Comparison of ENCODE assay signal across 10 mouse cellular contexts in genomic region chr7:45025601-45026220, GRCm38 (mm10). TPM values are rescaled to one million over a fixed set of nuclear protein-coding genes. Genes with fewer than 3 reads are reported as not detected.
DNase-seq lines count a peak whose midpoint lies in the region; ATAC-seq and TF ChIP-seq lines count a peak whose summit lies in the region.
"Had no signal": no experiment of that assay in that cellular context is flagged by ENCODE, and none has a peak within 500 bp of the region (broad histone marks: within the 10 kb centered on the region; RNA-seq: fewer than 3 reads in every experiment).

No protein-coding gene starts in this region.

- H3K9ac ChIP-seq in forebrain, embryonic 15.5 days (replicated peaks) = no peak overlapping the region
- no peak overlapping the region for H3K9ac ChIP-seq in forebrain, embryonic 11.5 days (ENCODE audit: low read length)
- H3K9ac ChIP-seq in liver, embryonic 13.5 days = no peak overlapping the region
- H3K9ac ChIP-seq in liver, embryonic 11.5 days (ENCODE audit: low read depth, low read length) = no peak overlapping the region
- no peak overlapping the region for H3K9ac ChIP-seq in embryonic facial prominence, embryonic 15.5 days
- no peak overlapping the region for H3K9ac ChIP-seq in stomach, embryonic 15.5 days
- no peak overlapping the region for H3K9ac ChIP-seq in lung, postnatal 0 days (replicated peaks; ENCODE audit: low read depth)
- H3K9ac ChIP-seq: liver, embryonic 15.5 days had no signal

- no peak overlapping the region for H3K4me3 ChIP-seq in forebrain, embryonic 15.5 days
- no peak overlapping the region for H3K4me3 ChIP-seq in forebrain, embryonic 11.5 days (ENCODE audit: low read depth, low read length)
- no peak overlapping the region for H3K4me3 ChIP-seq in liver, embryonic 13.5 days (replicated peaks)
- H3K4me3 ChIP-seq in liver, embryonic 11.5 days (ENCODE audit: low read depth, low read length) = no peak overlapping the region
- no peak overlapping the region for H3K4me3 ChIP-seq in embryonic facial prominence, embryonic 15.5 days (replicated peaks)
- H3K4me3 ChIP-seq in stomach, embryonic 15.5 days (replicated peaks) = no peak overlapping the region
- H3K4me3 ChIP-seq in lung, postnatal 0 days (ENCODE audit: low read depth, low read length) = no peak overlapping the region
- H3K4me3 ChIP-seq: liver, embryonic 15.5 days had no signal

- no peaks in the 10 kb centered on the region for H3K27me3 ChIP-seq in forebrain, embryonic 15.5 days
- no peaks in the 10 kb centered on the region for H3K27me3 ChIP-seq in forebrain, embryonic 11.5 days (ENCODE audit: control insufficient read depth, insufficient read depth, low read length)
- peaks cover 6% of the 10 kb centered on the region; the same call in 1 of the 2 replicates for H3K27me3 ChIP-seq in liver, embryonic 13.5 days
- H3K27me3 ChIP-seq in liver, embryonic 11.5 days (replicated peaks; ENCODE audit: control insufficient read depth, insufficient read depth, low read length) = 0 out of 2 replicates have a peak, but pooled peaks cover 3% of the 10 kb centered on the region
- no peaks in the 10 kb centered on the region for H3K27me3 ChIP-seq in embryonic facial prominence, embryonic 15.5 days
- H3K27me3 ChIP-seq in stomach, embryonic 15.5 days (replicated peaks) = no peaks in the 10 kb centered on the region
- no peaks in the 10 kb centered on the region for H3K27me3 ChIP-seq in lung, postnatal 0 days (replicated peaks; ENCODE audit: insufficient read depth, low read length)

- H3K27ac ChIP-seq in forebrain, embryonic 15.5 days (replicated peaks) = peak overlapping the region; percentile 47
- no peak overlapping the region for H3K27ac ChIP-seq in forebrain, embryonic 11.5 days (ENCODE audit: low read depth, low read length)
- H3K27ac ChIP-seq in liver, embryonic 13.5 days = 0 out of 2 replicates have a peak overlapping the region, but pooled peaks have one; percentile 10
- H3K27ac ChIP-seq in liver, embryonic 11.5 days (ENCODE audit: low read depth, low read length) = no peak overlapping the region
- peak overlapping the region; percentile 44; the same call in 1 of the 2 replicates for H3K27ac ChIP-seq in embryonic facial prominence, embryonic 15.5 days (replicated peaks)
- peak overlapping the region; percentile 12; the same call in 1 of the 2 replicates for H3K27ac ChIP-seq in stomach, embryonic 15.5 days
- H3K27ac ChIP-seq in lung, postnatal 0 days (ENCODE audit: low read length) = no peak overlapping the region
- H3K27ac ChIP-seq: liver, embryonic 15.5 days had no signal

- H3K4me2 ChIP-seq in forebrain, embryonic 15.5 days (replicated peaks) = no peak overlapping the region
- no peak overlapping the region for H3K4me2 ChIP-seq in forebrain, embryonic 11.5 days (ENCODE audit: low read depth, low read length, severe bottlenecking)
- H3K4me2 ChIP-seq in liver, embryonic 13.5 days = no peak overlapping the region
- no peak overlapping the region for H3K4me2 ChIP-seq in liver, embryonic 11.5 days
- H3K4me2 ChIP-seq in embryonic facial prominence, embryonic 15.5 days (replicated peaks) = no peak overlapping the region
- no peak overlapping the region for H3K4me2 ChIP-seq in stomach, embryonic 15.5 days
- no peak overlapping the region for H3K4me2 ChIP-seq in lung, postnatal 0 days (replicated peaks; ENCODE audit: low read depth, low read length)
- H3K4me2 ChIP-seq: liver, embryonic 15.5 days had no signal

- 75% methylated on average over 8 of the region's 8 CpGs for WGBS in forebrain, embryonic 15.5 days
- WGBS in forebrain, embryonic 11.5 days = 84% methylated on average over 8 of the region's 8 CpGs
- WGBS in liver, embryonic 13.5 days (ENCODE audit: insufficient replicate concordance) = 57% methylated on average over 8 of the region's 8 CpGs
- 68% methylated on average over 8 of the region's 8 CpGs for WGBS in liver, embryonic 11.5 days
- WGBS in embryonic facial prominence, embryonic 15.5 days = 59% methylated on average over 8 of the region's 8 CpGs
- 66% methylated on average over 8 of the region's 8 CpGs for whole genome bisulfite sequencing in stomach, embryonic 15.5 days
- WGBS in lung, postnatal 0 days = 61% methylated on average over 8 of the region's 8 CpGs

- TF ChIP-seq EP300 in lung, postnatal 0 days (IDR thresholded peaks at IDR 0.05) = no peak

- no peak for ATAC-seq in forebrain, embryonic 15.5 days (replicated peaks)
- ATAC-seq in forebrain, embryonic 11.5 days (replicated peaks; ENCODE audit: low FRiP score) = no peak
- ATAC-seq in liver, embryonic 13.5 days (ENCODE audit: low read depth) = no peak
- ATAC-seq in liver, embryonic 11.5 days (replicated peaks; ENCODE audit: low FRiP score) = no peak
- no peak for ATAC-seq in embryonic facial prominence, embryonic 15.5 days (ENCODE audit: insufficient number of reproducible peaks, low FRiP score, low TSS enrichment, low read depth)
- no peak for ATAC-seq in stomach, embryonic 15.5 days (ENCODE audit: insufficient read depth, low FRiP score, low read depth)
- no peak for ATAC-seq in lung, postnatal 0 days

- DNase-seq in forebrain, embryonic 11.5 days (ENCODE audit: low spot score) = no peak
- no peak for DNase-seq in liver, embryonic 13.5 days
- DNase-seq in liver, embryonic 11.5 days (ENCODE audit: low spot score) = no peak
- no peak for DNase-seq in right cerebral cortex, postnatal 10 days (ENCODE audit: low spot score in 2 of 2)
- DNase-seq in lung, postnatal 0 days (ENCODE audit: low spot score) = no peak
- DNase-seq: cerebellum, adult 18-20 months had no signal

- H3K4me1 ChIP-seq in forebrain, embryonic 15.5 days = no peaks in the 10 kb centered on the region
- no peaks in the 10 kb centered on the region for H3K4me1 ChIP-seq in forebrain, embryonic 11.5 days (replicated peaks; ENCODE audit: control insufficient read depth, insufficient read depth, low read length)
- peaks cover 18% of the 10 kb centered on the region for H3K4me1 ChIP-seq in liver, embryonic 13.5 days (replicated peaks)
- H3K4me1 ChIP-seq in liver, embryonic 11.5 days (replicated peaks; ENCODE audit: control insufficient read depth, insufficient read depth, low read length) = no peaks in the 10 kb centered on the region; the same call in 1 of the 2 replicates
- H3K4me1 ChIP-seq in embryonic facial prominence, embryonic 15.5 days = peaks cover 13% of the 10 kb centered on the region; the same call in 1 of the 2 replicates
- H3K4me1 ChIP-seq in stomach, embryonic 15.5 days = peaks cover 8% of the 10 kb centered on the region; the same call in 1 of the 2 replicates
- H3K4me1 ChIP-seq in lung, postnatal 0 days (ENCODE audit: insufficient read depth, low read depth, low read length) = no peaks in the 10 kb centered on the region

- peaks cover 39% of the 10 kb centered on the region for H3K36me3 ChIP-seq in forebrain, embryonic 15.5 days
- H3K36me3 ChIP-seq in forebrain, embryonic 11.5 days (ENCODE audit: control insufficient read depth, insufficient read depth, low read length) = peaks cover 23% of the 10 kb centered on the region
- peaks cover 35% of the 10 kb centered on the region for H3K36me3 ChIP-seq in liver, embryonic 13.5 days
- H3K36me3 ChIP-seq in liver, embryonic 11.5 days (ENCODE audit: control insufficient read depth, insufficient read depth, low read length) = peaks cover 27% of the 10 kb centered on the region
- H3K36me3 ChIP-seq in embryonic facial prominence, embryonic 15.5 days = peaks cover 41% of the 10 kb centered on the region
- H3K36me3 ChIP-seq in stomach, embryonic 15.5 days = peaks cover 35% of the 10 kb centered on the region
- peaks cover 34% of the 10 kb centered on the region for H3K36me3 ChIP-seq in lung, postnatal 0 days (ENCODE audit: insufficient read depth, low read length)

- H3K9me3 ChIP-seq in forebrain, embryonic 15.5 days = no peaks in the 10 kb centered on the region
- no peaks in the 10 kb centered on the region for H3K9me3 ChIP-seq in forebrain, embryonic 11.5 days (ENCODE audit: control insufficient read depth, low read length)
- H3K9me3 ChIP-seq in liver, embryonic 13.5 days (replicated peaks) = no peaks in the 10 kb centered on the region
- H3K9me3 ChIP-seq in liver, embryonic 11.5 days (ENCODE audit: control insufficient read depth, low read length) = no peaks in the 10 kb centered on the region
- no peaks in the 10 kb centered on the region for H3K9me3 ChIP-seq in embryonic facial prominence, embryonic 15.5 days (replicated peaks)
- no peaks in the 10 kb centered on the region for H3K9me3 ChIP-seq in stomach, embryonic 15.5 days
- H3K9me3 ChIP-seq in lung, postnatal 0 days (ENCODE audit: low read length) = no peaks in the 10 kb centered on the region
- H3K9me3 ChIP-seq: liver, embryonic 15.5 days had no signal

- no peak for TF ChIP-seq CTCF in lung, postnatal 0 days (IDR thresholded peaks at IDR 0.05)

RNA-seq across cellular contexts. Expression of gene Rras, which starts 8.0 kb away (rescaled TPM):
- polyA plus RNA-seq in forebrain, embryonic 15.5 days (2015; fragmentation: Nextera tagmentation; extraction: Ambion mirVana) = 10.4 and 11.5 TPM in 2 replicates
- 15.5 and 16.6 TPM in 2 replicates for polyA plus RNA-seq in forebrain, embryonic 11.5 days (2014; fragmentation: Nextera tagmentation; extraction: Ambion mirVana)
- polyA plus RNA-seq in liver, embryonic 13.5 days (2015; fragmentation: Nextera tagmentation; extraction: Ambion mirVana) = 14.4 and 15.0 TPM in 2 replicates
- 19.3 and 21.6 TPM in 2 replicates for polyA plus RNA-seq in liver, embryonic 11.5 days (2014; fragmentation: Nextera tagmentation; extraction: Ambion mirVana)
- polyA plus RNA-seq in embryonic facial prominence, embryonic 15.5 days (2015; fragmentation: Nextera tagmentation; extraction: Ambion mirVana) = 41.3 and 47.6 TPM in 2 replicates
- polyA plus RNA-seq in stomach, embryonic 15.5 days (2015; fragmentation: Nextera tagmentation; extraction: Ambion mirVana) = 58.0 and 59.8 TPM in 2 replicates
- 160 TPM in 2 replicates for polyA plus RNA-seq in lung, postnatal 0 days (2015; fragmentation: Nextera tagmentation; extraction: Ambion mirVana)

RNA-seq across cellular contexts. Expression of gene Scaf1, which starts 9.5 kb away (rescaled TPM):
- 42.8 and 47.1 TPM in 2 replicates for polyA plus RNA-seq in forebrain, embryonic 15.5 days (2015; fragmentation: Nextera tagmentation; extraction: Ambion mirVana)
- 59.9 and 60.2 TPM in 2 replicates for polyA plus RNA-seq in forebrain, embryonic 11.5 days (2014; fragmentation: Nextera tagmentation; extraction: Ambion mirVana)
- polyA plus RNA-seq in liver, embryonic 13.5 days (2015; fragmentation: Nextera tagmentation; extraction: Ambion mirVana) = 10.4 and 11.8 TPM in 2 replicates
- polyA plus RNA-seq in liver, embryonic 11.5 days (2014; fragmentation: Nextera tagmentation; extraction: Ambion mirVana) = 37.5 and 40.1 TPM in 2 replicates
- 40.7 and 41.9 TPM in 2 replicates for polyA plus RNA-seq in embryonic facial prominence, embryonic 15.5 days (2015; fragmentation: Nextera tagmentation; extraction: Ambion mirVana)
- polyA plus RNA-seq in stomach, embryonic 15.5 days (2015; fragmentation: Nextera tagmentation; extraction: Ambion mirVana) = 32.4 and 39.3 TPM in 2 replicates
- polyA plus RNA-seq in lung, postnatal 0 days (2015; fragmentation: Nextera tagmentation; extraction: Ambion mirVana) = 18.1 and 20.5 TPM in 2 replicates

RNA-seq across cellular contexts. Expression of gene Prr12, which starts 27.0 kb away (rescaled TPM):
- 16.0 and 16.1 TPM in 2 replicates for polyA plus RNA-seq in forebrain, embryonic 15.5 days (2015; fragmentation: Nextera tagmentation; extraction: Ambion mirVana)
- polyA plus RNA-seq in forebrain, embryonic 11.5 days (2014; fragmentation: Nextera tagmentation; extraction: Ambion mirVana) = 16.1 and 19.2 TPM in 2 replicates
- 1.7 and 2.2 TPM in 2 replicates for polyA plus RNA-seq in liver, embryonic 13.5 days (2015; fragmentation: Nextera tagmentation; extraction: Ambion mirVana)
- 7.3 and 8.7 TPM in 2 replicates for polyA plus RNA-seq in liver, embryonic 11.5 days (2014; fragmentation: Nextera tagmentation; extraction: Ambion mirVana)
- 11.9 and 12.1 TPM in 2 replicates for polyA plus RNA-seq in embryonic facial prominence, embryonic 15.5 days (2015; fragmentation: Nextera tagmentation; extraction: Ambion mirVana)
- polyA plus RNA-seq in stomach, embryonic 15.5 days (2015; fragmentation: Nextera tagmentation; extraction: Ambion mirVana) = 9.1 and 9.6 TPM in 2 replicates
- 6.4 and 6.7 TPM in 2 replicates for polyA plus RNA-seq in lung, postnatal 0 days (2015; fragmentation: Nextera tagmentation; extraction: Ambion mirVana)

RNA-seq across cellular contexts. Expression of gene Bcl2l12, which starts 27.2 kb away (rescaled TPM):
- 19.2 and 21.8 TPM in 2 replicates for polyA plus RNA-seq in forebrain, embryonic 15.5 days (2015; fragmentation: Nextera tagmentation; extraction: Ambion mirVana)
- polyA plus RNA-seq in forebrain, embryonic 11.5 days (2014; fragmentation: Nextera tagmentation; extraction: Ambion mirVana) = 70.6 and 74.9 TPM in 2 replicates
- polyA plus RNA-seq in liver, embryonic 13.5 days (2015; fragmentation: Nextera tagmentation; extraction: Ambion mirVana) = 18.2 and 20.1 TPM in 2 replicates
- 39.6 and 41.1 TPM in 2 replicates for polyA plus RNA-seq in liver, embryonic 11.5 days (2014; fragmentation: Nextera tagmentation; extraction: Ambion mirVana)
- polyA plus RNA-seq in embryonic facial prominence, embryonic 15.5 days (2015; fragmentation: Nextera tagmentation; extraction: Ambion mirVana) = 59.1 and 67.7 TPM in 2 replicates
- polyA plus RNA-seq in stomach, embryonic 15.5 days (2015; fragmentation: Nextera tagmentation; extraction: Ambion mirVana) = 47.3 and 47.7 TPM in 2 replicates
- polyA plus RNA-seq in lung, postnatal 0 days (2015; fragmentation: Nextera tagmentation; extraction: Ambion mirVana) = 29.0 and 33.2 TPM in 2 replicates

RNA-seq across cellular contexts. Expression of gene Irf3, which starts 28.3 kb away (rescaled TPM):
- 62.6 and 66.6 TPM in 2 replicates for polyA plus RNA-seq in forebrain, embryonic 15.5 days (2015; fragmentation: Nextera tagmentation; extraction: Ambion mirVana)
- 75.3 and 86.0 TPM in 2 replicates for polyA plus RNA-seq in forebrain, embryonic 11.5 days (2014; fragmentation: Nextera tagmentation; extraction: Ambion mirVana)
- 41.0 and 42.4 TPM in 2 replicates for polyA plus RNA-seq in liver, embryonic 13.5 days (2015; fragmentation: Nextera tagmentation; extraction: Ambion mirVana)
- 76.2 and 88.4 TPM in 2 replicates for polyA plus RNA-seq in liver, embryonic 11.5 days (2014; fragmentation: Nextera tagmentation; extraction: Ambion mirVana)
- 109 and 110 TPM in 2 replicates for polyA plus RNA-seq in embryonic facial prominence, embryonic 15.5 days (2015; fragmentation: Nextera tagmentation; extraction: Ambion mirVana)
- 89.5 and 94.4 TPM in 2 replicates for polyA plus RNA-seq in stomach, embryonic 15.5 days (2015; fragmentation: Nextera tagmentation; extraction: Ambion mirVana)
- polyA plus RNA-seq in lung, postnatal 0 days (2015; fragmentation: Nextera tagmentation; extraction: Ambion mirVana) = 90.4 and 96.5 TPM in 2 replicates

Comparison
In these comparisons a context has a peak if more than half of its experiments do, and no peak if none do; other contexts are left out.
1. H3K27ac ChIP-seq: peak in forebrain, embryonic 15.5 days (single experiment), liver, embryonic 13.5 days (single experiment), embryonic facial prominence, embryonic 15.5 days (single experiment) and stomach, embryonic 15.5 days (single experiment); none in forebrain, embryonic 11.5 days (single experiment), liver, embryonic 11.5 days (single experiment) and lung, postnatal 0 days (single experiment).